Mouse (Mus musculus): ENCODE results near the gene Kazn.

DNA sequence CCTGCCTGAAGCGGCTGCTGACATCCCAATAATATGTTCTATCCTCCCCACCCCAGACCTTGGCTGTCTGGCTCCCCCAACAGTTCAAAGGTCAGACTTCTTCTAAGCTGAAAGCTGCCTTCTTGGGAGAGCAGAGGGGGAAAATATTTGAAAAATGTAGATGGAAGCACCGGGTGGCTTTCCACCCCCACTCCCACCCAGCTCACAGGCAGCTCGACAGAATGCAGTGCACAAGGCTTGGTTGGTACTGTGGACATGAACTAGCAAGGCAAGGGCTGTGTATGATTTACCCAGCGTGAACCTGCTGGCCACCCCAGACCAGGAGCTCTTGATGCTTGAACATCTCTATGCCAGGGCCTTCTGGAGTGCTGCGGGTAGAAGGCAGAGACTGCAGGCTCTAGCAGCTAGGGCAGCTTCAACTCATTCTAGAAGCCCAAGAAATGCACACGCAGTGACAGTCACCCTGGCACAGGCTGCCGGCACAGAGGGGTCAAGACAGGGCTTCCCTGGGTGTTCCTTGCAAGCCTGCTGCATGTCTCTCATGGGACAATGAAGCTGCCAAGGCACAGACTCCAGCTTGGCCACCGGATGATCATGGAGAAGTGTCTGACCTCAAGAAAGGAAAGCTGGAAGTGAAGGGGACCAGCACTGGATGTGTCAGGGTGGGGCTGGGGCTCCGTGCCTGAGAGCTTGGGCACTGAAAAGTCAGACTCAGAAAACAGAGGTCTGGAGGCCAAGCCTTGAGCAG is 15.1 kb downstream of the Kazn start:
- no peak for TF ChIP-seq EP300 (IDR thresholded peaks at IDR 0.05; ENCODE audit: low read depth)
- TF ChIP-seq CTCF (IDR thresholded peaks at IDR 0.05; ENCODE audit: low read depth): no peak

Measured in liver, postnatal 0 days (tissue).